Mouse (Mus musculus): ENCODE results near the gene Id3. TPM values are rescaled to one million over a fixed set of nuclear protein-coding genes. Genes with fewer than 3 reads are reported as not detected.

Gene Id3
- 283 and 490 TPM in 2 replicates for polyA plus RNA-seq (2012; rRNA removed; ENCODE audit: low replicate concordance)

GRCm38 (mm10) chr4:136143193-136143976 lies at the start of gene Id3:
TSS of gene Id3 (plus strand) at chr4:136143497.

DNA sequence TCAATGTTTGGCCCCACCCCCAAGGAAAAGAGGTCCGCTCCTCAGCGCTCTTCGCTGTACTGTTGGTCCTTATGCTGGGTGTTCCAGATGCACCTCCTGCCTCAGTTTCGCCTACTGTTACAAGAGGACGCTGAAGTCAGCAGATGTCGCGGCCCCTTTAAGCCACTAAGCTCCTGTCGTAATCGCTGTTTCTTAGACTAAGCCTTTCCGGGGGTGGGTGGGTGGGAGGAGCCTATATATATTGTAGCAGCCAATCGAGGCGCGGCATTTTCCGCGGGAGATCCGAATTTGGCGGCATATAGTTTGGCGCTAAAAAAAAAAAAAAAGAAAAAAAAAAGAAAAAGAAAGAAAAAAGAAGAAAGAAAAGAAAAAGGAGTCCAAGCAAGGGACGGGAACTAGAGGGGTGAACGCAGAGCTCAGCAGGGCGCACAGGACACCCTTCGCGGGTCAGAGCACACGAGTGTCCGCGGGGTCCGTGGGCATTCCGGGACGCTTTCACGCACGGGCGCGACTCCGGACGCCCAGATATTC lies 28.8 kb downstream of the Id3 start, which contains the start of gene E2f2:
E2f2 (plus strand) TSS at position 384 of the 531 bp plus-strand sequence.

Other genes with a start within 250 kb of the Id3 start
- gene Cnr2, start 248.1 kb upstream of the Id3 start, polyA plus RNA-seq (2012; rRNA removed; ENCODE audit: low replicate concordance) = 15.0 and 18.4 TPM in 2 replicates
- gene Fuca1, start 222.8 kb upstream of the Id3 start, polyA plus RNA-seq (2012; rRNA removed; ENCODE audit: low replicate concordance) = 60.6 and 101 TPM in 2 replicates
- 54.9 and 80.4 TPM in 2 replicates for gene Hmgcl, start 197.0 kb upstream of the Id3 start, polyA plus RNA-seq (2012; rRNA removed; ENCODE audit: low replicate concordance)
- 61.5 and 82.0 TPM in 2 replicates for gene Gale, start 179.8 kb upstream of the Id3 start, polyA plus RNA-seq (2012; rRNA removed; ENCODE audit: low replicate concordance)
- 108 and 220 TPM in 2 replicates for gene Lypla2, start 170.9 kb upstream of the Id3 start, polyA plus RNA-seq (2012; rRNA removed; ENCODE audit: low replicate concordance)
- gene Pithd1, start 156.2 kb upstream of the Id3 start, polyA plus RNA-seq (2012; rRNA removed; ENCODE audit: low replicate concordance) = 31.8 and 63.5 TPM in 2 replicates
- gene Eloa, start 121.7 kb upstream of the Id3 start, polyA plus RNA-seq (2012; rRNA removed; ENCODE audit: low replicate concordance) = 8.3 and 21.4 TPM in 2 replicates
- 201 and 254 TPM in 2 replicates for gene Rpl11, start 90.1 kb upstream of the Id3 start, polyA plus RNA-seq (2012; rRNA removed; ENCODE audit: low replicate concordance)
- gene E2f2, start 28.9 kb downstream of the Id3 start, polyA plus RNA-seq (2012; rRNA removed; ENCODE audit: low replicate concordance) = 5.0 and 8.3 TPM in 2 replicates
- 12.7 and 13.6 TPM in 2 replicates for gene Asap3, start 62.9 kb downstream of the Id3 start, polyA plus RNA-seq (2012; rRNA removed; ENCODE audit: low replicate concordance)
- 1.9 and 17.1 TPM in 2 replicates for gene Tcea3, start 104.2 kb downstream of the Id3 start, polyA plus RNA-seq (2012; rRNA removed; ENCODE audit: low replicate concordance)
- 18.6 and 18.9 TPM in 2 replicates for gene Zfp46, start 141.2 kb downstream of the Id3 start, polyA plus RNA-seq (2012; rRNA removed; ENCODE audit: low replicate concordance)
- 5.4 and 8.9 TPM in 2 replicates for gene Hnrnpr, start 167.4 kb downstream of the Id3 start, polyA plus RNA-seq (2012; rRNA removed; ENCODE audit: low replicate concordance)

All from mammary gland, adult 2 months (tissue).